ENCODE assay signal across 12 mouse cellular contexts in genomic region chr9:114979969-114980368, GRCm38 (mm10). TPM values are rescaled to one million over a fixed set of nuclear protein-coding genes. Genes with fewer than 3 reads are reported as not detected.
DNase-seq lines count a peak whose midpoint lies in the region; ATAC-seq lines count a peak whose summit lies in the region.
"Had no signal": no experiment of that assay in that cellular context is flagged by ENCODE, and none has a peak within 500 bp of the region (broad histone marks: within the 10 kb centered on the region; RNA-seq: fewer than 3 reads in every experiment).

No protein-coding gene starts in this region.

- no peak overlapping the region for H3K27ac ChIP-seq in forebrain, embryonic 13.5 days
- no peak overlapping the region for H3K27ac ChIP-seq in forebrain, embryonic 10.5 days
- no peak overlapping the region for H3K27ac ChIP-seq in embryonic facial prominence, embryonic 13.5 days
- H3K27ac ChIP-seq in limb, embryonic 12.5 days = no peak overlapping the region
- H3K27ac ChIP-seq: liver, embryonic 15.5 days had no signal

- intact Hi-C loops in left cerebral cortex, postnatal 36 days (cut with DNase I) = loop anchor here (2.0 kb wide), 1 partner anchor 87 kb away; no protein-coding TSS in a partner anchor

- peaks cover 26% of the 10 kb centered on the region for H3K27me3 ChIP-seq in forebrain, embryonic 13.5 days
- H3K27me3 ChIP-seq in forebrain, embryonic 10.5 days (ENCODE audit: poor library complexity, severe bottlenecking) = peaks cover 55% of the 10 kb centered on the region
- H3K27me3 ChIP-seq in embryonic facial prominence, embryonic 13.5 days = peaks cover 22% of the 10 kb centered on the region
- H3K27me3 ChIP-seq in limb, embryonic 12.5 days = peaks cover 37% of the 10 kb centered on the region

- H3K9ac ChIP-seq in forebrain, embryonic 13.5 days = no peak overlapping the region
- H3K9ac ChIP-seq in embryonic facial prominence, embryonic 13.5 days = no peak overlapping the region
- no peak overlapping the region for H3K9ac ChIP-seq in limb, embryonic 12.5 days (replicated peaks)
- H3K9ac ChIP-seq: liver, embryonic 15.5 days had no signal

- H3K4me3 ChIP-seq in forebrain, embryonic 13.5 days = no peak overlapping the region
- no peak overlapping the region for H3K4me3 ChIP-seq in forebrain, embryonic 10.5 days
- H3K4me3 ChIP-seq in embryonic facial prominence, embryonic 13.5 days = no peak overlapping the region
- H3K4me3 ChIP-seq in limb, embryonic 12.5 days (replicated peaks) = 0 out of 2 replicates have a peak overlapping the region, but pooled peaks have one; percentile 88
- H3K4me3 ChIP-seq: megakaryocyte, embryonic 14.5 days had no signal

- peaks cover 17% of the 10 kb centered on the region for H3K4me1 ChIP-seq in forebrain, embryonic 13.5 days
- H3K4me1 ChIP-seq in forebrain, embryonic 10.5 days = peaks cover 18% of the 10 kb centered on the region
- H3K4me1 ChIP-seq in embryonic facial prominence, embryonic 13.5 days = peaks cover 22% of the 10 kb centered on the region
- H3K4me1 ChIP-seq in limb, embryonic 12.5 days (replicated peaks) = peaks cover 27% of the 10 kb centered on the region
- H3K4me1 ChIP-seq: liver, embryonic 15.5 days had no signal

- peak overlapping the region; percentile 72; the same call in 1 of the 2 replicates for H3K4me2 ChIP-seq in forebrain, embryonic 13.5 days
- H3K4me2 ChIP-seq in embryonic facial prominence, embryonic 13.5 days = peak overlapping the region; percentile 90; the same call in 1 of the 2 replicates
- H3K4me2 ChIP-seq in limb, embryonic 12.5 days = 0 out of 2 replicates have a peak overlapping the region, but pooled peaks have one; percentile 94

- DNase-seq in forebrain, embryonic 10.5 days (ENCODE audit: extremely low spot score, low spot score) = no peak
- peak; percentile 23 for DNase-seq in left cerebral cortex, adult 11 months (ENCODE audit: low spot score)
- no peak for DNase-seq in left cerebral cortex, postnatal 36 days (ENCODE audit: low spot score in 2 of 2)
- DNase-seq in urinary bladder, adult 18-20 months (ENCODE audit: low spot score in 2 of 2) = no peak
- DNase-seq in adrenal gland, postnatal 14 days = no peak
- DNase-seq: embryo, embryonic 11 days had no signal

- H3K9me3 ChIP-seq in forebrain, embryonic 13.5 days (replicated peaks) = no peaks in the 10 kb centered on the region
- H3K9me3 ChIP-seq in forebrain, embryonic 10.5 days = no peaks in the 10 kb centered on the region
- H3K9me3 ChIP-seq in embryonic facial prominence, embryonic 13.5 days = no peaks in the 10 kb centered on the region
- H3K9me3 ChIP-seq in limb, embryonic 12.5 days = no peaks in the 10 kb centered on the region
- H3K9me3 ChIP-seq: liver, embryonic 15.5 days had no signal

- ATAC-seq in forebrain, embryonic 13.5 days = no peak
- ATAC-seq in embryonic facial prominence, embryonic 13.5 days (ENCODE audit: insufficient number of reproducible peaks, insufficient read depth, low FRiP score, low TSS enrichment, low read depth) = no peak
- no peak for ATAC-seq in limb, embryonic 12.5 days (ENCODE audit: insufficient number of reproducible peaks, insufficient read depth, low FRiP score, low TSS enrichment, low read depth)

- no peaks in the 10 kb centered on the region for H3K36me3 ChIP-seq in forebrain, embryonic 13.5 days (ENCODE audit: poor library complexity, severe bottlenecking)
- no peaks in the 10 kb centered on the region for H3K36me3 ChIP-seq in forebrain, embryonic 10.5 days (replicated peaks)
- no peaks in the 10 kb centered on the region for H3K36me3 ChIP-seq in embryonic facial prominence, embryonic 13.5 days
- no peaks in the 10 kb centered on the region for H3K36me3 ChIP-seq in limb, embryonic 12.5 days
- H3K36me3 ChIP-seq: G1E; liver, embryonic 15.5 days had no signal

- 88% methylated on average over 6 of the region's 6 CpGs for WGBS in forebrain, embryonic 13.5 days
- 77% methylated on average over 6 of the region's 6 CpGs for WGBS in forebrain, embryonic 10.5 days
- WGBS in embryonic facial prominence, embryonic 13.5 days = 55% methylated on average over 6 of the region's 6 CpGs
- WGBS in limb, embryonic 12.5 days = 47% methylated on average over 6 of the region's 6 CpGs

RNA-seq across cellular contexts. Expression of gene Osbpl10, which starts 1.6 kb away (rescaled TPM):
- 0.92 and 1.3 TPM in 2 replicates for polyA plus RNA-seq in forebrain, embryonic 13.5 days (2015; fragmentation: Nextera tagmentation; extraction: Ambion mirVana)
- polyA plus RNA-seq in forebrain, embryonic 10.5 days (2016; fragmentation: Nextera tagmentation; extraction: Ambion mirVana) = 0.99 and 1.4 TPM in 2 replicates
- total RNA-seq in left cerebral cortex, postnatal 36 days (2021) = 10 to 100 TPM; 52.5 to 54.0 TPM
- polyA plus RNA-seq in embryonic facial prominence, embryonic 13.5 days (2015; fragmentation: Nextera tagmentation; extraction: Ambion mirVana) = 1.6 and 2.3 TPM in 2 replicates
- 3.2 and 3.6 TPM in 2 replicates for polyA plus RNA-seq in limb, embryonic 12.5 days (2016; fragmentation: Nextera tagmentation; extraction: Ambion mirVana)
- total RNA-seq in adrenal gland, postnatal 14 days (2021) = 6.8 and 8.6 TPM in 2 replicates
- polyA plus RNA-seq: G1E had no signal

RNA-seq across cellular contexts. Expression of gene Rps27rt, which starts 2.6 kb away (rescaled TPM):
- 296 and 413 TPM in 2 replicates for polyA plus RNA-seq in forebrain, embryonic 13.5 days (2015; fragmentation: Nextera tagmentation; extraction: Ambion mirVana)
- 215 and 266 TPM in 2 replicates for polyA plus RNA-seq in forebrain, embryonic 10.5 days (2016; fragmentation: Nextera tagmentation; extraction: Ambion mirVana)
- total RNA-seq in left cerebral cortex, postnatal 36 days (2021) = 10 to 100 TPM; 19.0 to 20.9 TPM
- polyA plus RNA-seq in embryonic facial prominence, embryonic 13.5 days (2015; fragmentation: Nextera tagmentation; extraction: Ambion mirVana) = 519 and 954 TPM in 2 replicates
- 521 and 524 TPM in 2 replicates for polyA plus RNA-seq in limb, embryonic 12.5 days (2016; fragmentation: Nextera tagmentation; extraction: Ambion mirVana)
- total RNA-seq in adrenal gland, postnatal 14 days (2021) = 51.1 and 57.4 TPM in 2 replicates

RNA-seq across cellular contexts. Expression of gene Gpd1l, which starts 46.2 kb away (rescaled TPM):
- 15.8 and 16.9 TPM in 2 replicates for polyA plus RNA-seq in forebrain, embryonic 13.5 days (2015; fragmentation: Nextera tagmentation; extraction: Ambion mirVana)
- polyA plus RNA-seq in forebrain, embryonic 10.5 days (2016; fragmentation: Nextera tagmentation; extraction: Ambion mirVana) = 13.2 and 14.6 TPM in 2 replicates
- total RNA-seq in left cerebral cortex, postnatal 36 days (2021) = 10 to 100 TPM; 84.5 to 94.5 TPM
- 10.6 and 10.8 TPM in 2 replicates for polyA plus RNA-seq in embryonic facial prominence, embryonic 13.5 days (2015; fragmentation: Nextera tagmentation; extraction: Ambion mirVana)
- polyA plus RNA-seq in limb, embryonic 12.5 days (2016; fragmentation: Nextera tagmentation; extraction: Ambion mirVana) = 8.6 and 10.0 TPM in 2 replicates
- total RNA-seq in adrenal gland, postnatal 14 days (2021) = 27.2 and 28.3 TPM in 2 replicates
